Mouse (Mus musculus) ES-E14 (cell line): ENCODE measurements around the gene Best1.

Experiments used
- CHD2 ChIP-seq: IDR thresholded peaks from 2 replicates; pipeline ENCODE4 v1.6.1; 2014; ENCODE audit warnings: mild to moderate bottlenecking, low read depth, low read length, inconsistent platforms
- ZC3H11A ChIP-seq: IDR thresholded peaks from 2 replicates; pipeline ENCODE4 v1.6.1; 2012; ENCODE audit warnings: low read depth, mild to moderate bottlenecking, inconsistent platforms, low read length, borderline replicate concordance

DNA sequence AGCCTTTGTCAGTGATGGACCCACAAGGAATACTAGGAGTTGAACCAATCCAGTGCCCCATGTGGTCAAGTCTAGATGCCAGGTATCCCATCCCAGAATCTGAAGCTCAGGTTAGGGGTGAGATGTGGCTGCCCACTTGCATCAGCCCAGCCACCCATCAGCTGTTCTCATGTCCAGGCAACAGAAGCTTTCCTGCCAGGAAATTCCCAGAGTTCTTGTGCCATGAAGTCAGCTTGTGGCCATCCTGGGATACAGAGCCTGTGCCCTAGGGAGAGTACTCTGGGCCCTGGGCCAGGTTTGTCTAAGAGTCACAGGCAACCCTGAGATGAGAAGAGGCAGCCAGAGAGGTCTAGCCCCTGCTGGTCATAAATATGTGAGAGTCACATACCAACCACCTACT lies 42.2 kb upstream of the Best1 start:
- no peak for TF ChIP-seq CHD2
- TF ChIP-seq ZC3H11A, result no peak
